Mouse (Mus musculus) Muller cell, postnatal 12 days (primary cell): ENCODE measurements at regions not wholly inside any gene's neighbourhood (a gene's known extent, or its start where the extent isn't known, plus 50 kb on each side); places are given as distances from the start of the nearest gene placed in this dataset.

Source experiments
- DNase-seq: peaks from one replicate; pipeline ENCODE4 v3.0.0-alpha.2; 2015; ENCODE audit errors: inconsistent ontology term

- DNase-seq, result peak; percentile 48
Measured at GRCm38 (mm10) chr6:117000951-117001725, 167.2 kb upstream of the Cxcl12 start.

GRCm38 (mm10) chr6:117012621-117013020 lies 155.7 kb upstream of the Cxcl12 start:
- DNase-seq, result no peak

- no peak for DNase-seq
Measured at GRCm38 (mm10) chr6:117015461-117015860, 152.9 kb upstream of the Cxcl12 start.

- no peak for DNase-seq
Measured at GRCm38 (mm10) chr6:117021851-117022250, 146.5 kb upstream of the Cxcl12 start.

- peak; percentile 14 for DNase-seq
Measured at GRCm38 (mm10) chr6:117032042-117032746, 136.1 kb upstream of the Cxcl12 start.

- no peak for DNase-seq
Measured at GRCm38 (mm10) chr6:117043744-117044143, 124.6 kb upstream of the Cxcl12 start.

GRCm38 (mm10) chr6:117049459-117050010 lies 118.8 kb upstream of the Cxcl12 start:
- DNase-seq, result peak; percentile 27

GRCm38 (mm10) chr6:117060688-117061087 lies 107.6 kb upstream of the Cxcl12 start:
- DNase-seq, result peak; percentile 49

- no peak for DNase-seq
Measured at GRCm38 (mm10) chr6:117067541-117068305, 100.6 kb upstream of the Cxcl12 start.

- DNase-seq, result no peak
Measured at GRCm38 (mm10) chr6:117071311-117071710, 97.0 kb upstream of the Cxcl12 start.

- peak; percentile 24 for DNase-seq
Measured at GRCm38 (mm10) chr6:117071857-117072256, 96.5 kb upstream of the Cxcl12 start.

- no peak for DNase-seq
Measured at GRCm38 (mm10) chr6:117079500-117079899, 88.8 kb upstream of the Cxcl12 start.

- DNase-seq, result no peak
Measured at GRCm38 (mm10) chr6:117080973-117081372, 87.4 kb upstream of the Cxcl12 start.

GRCm38 (mm10) chr6:117084211-117084610 lies 84.1 kb upstream of the Cxcl12 start:
- no peak for DNase-seq

GRCm38 (mm10) chr6:117084833-117085500 lies 83.4 kb upstream of the Cxcl12 start:
- DNase-seq, result no peak

GRCm38 (mm10) chr6:117094742-117095141 lies 73.6 kb upstream of the Cxcl12 start:
- no peak for DNase-seq

GRCm38 (mm10) chr6:117099871-117100270 lies 68.5 kb upstream of the Cxcl12 start:
- no peak for DNase-seq

GRCm38 (mm10) chr6:117102693-117103092 lies 65.6 kb upstream of the Cxcl12 start:
- no peak for DNase-seq

GRCm38 (mm10) chr6:117104047-117104446 lies 64.3 kb upstream of the Cxcl12 start:
- no peak for DNase-seq

- DNase-seq, result no peak
Measured at GRCm38 (mm10) chr6:117104463-117104862, 63.9 kb upstream of the Cxcl12 start.

GRCm38 (mm10) chr6:117105182-117105589 lies 63.1 kb upstream of the Cxcl12 start:
- DNase-seq, result peak; percentile 55
